Mouse (Mus musculus) embryonic fibroblast, embryonic 13.5 days (primary cell): ENCODE results near the gene Dennd1b. TPM values are rescaled to one million over a fixed set of nuclear protein-coding genes. Genes with fewer than 3 reads are reported as not detected.

ENCODE experiments used
- H3K27ac ChIP-seq: 2 replicates; pipeline ENCODE4 v1.5.1; 2012; ENCODE audit warnings: low read length, control low read depth, inconsistent platforms; ENCODE audit not compliant: insufficient read depth
- H3K4me1 ChIP-seq: 2 replicates; pipeline ENCODE4 v1.6.1; 2011; ENCODE audit warnings: low read length; ENCODE audit not compliant: control insufficient read depth, insufficient read depth
- H3K4me3 ChIP-seq: 2 replicates; pipeline ENCODE4 v1.5.1; 2011; ENCODE audit warnings: mild to moderate bottlenecking, control low read depth, low read length; ENCODE audit not compliant: insufficient read depth
- CTCF ChIP-seq: IDR thresholded peaks from 2 replicates; pipeline ENCODE4 v1.5.1; 2011; ENCODE audit warnings: mild to moderate bottlenecking, control low read depth, low read length, moderate library complexity, borderline replicate concordance; ENCODE audit not compliant: insufficient read depth
- POLR2A ChIP-seq: IDR thresholded peaks from 2 replicates; pipeline ENCODE4 v1.6.1; 2011; ENCODE audit warnings: low read depth, mild to moderate bottlenecking, control low read depth, low read length, moderate library complexity
- polyA plus RNA-seq: library from polyadenylated mRNA; stranded (reverse); fragments of >200 nt; gene quantifications from 2 replicates; pipeline ENCODE4 v1.2.4, GENCODE M21; 2011; ENCODE audit warnings: low read depth; ENCODE audit not compliant: missing spikeins, insufficient read length

Gene Dennd1b
- polyA plus RNA-seq = 9.7 and 12.3 TPM in 2 replicates

- peaks cover 10% of the 10 kb centered on the region for H3K4me1 ChIP-seq
- H3K27ac ChIP-seq = peak within 1 kb of the TSS; percentile 82
- peak within 1 kb of the TSS; percentile 75 for H3K4me3 ChIP-seq
- no peak for TF ChIP-seq CTCF
- TF ChIP-seq POLR2A = peak; percentile 7
These were observed at the start of gene Dennd1b for GRCm38 (mm10) chr1:138963161-138963867. Gene Dennd1b (plus strand): TSS chr1:138963435.

GRCm38 (mm10) chr1:138915596-138915995 lies 47.6 kb upstream of the Dennd1b start:
- H3K27ac ChIP-seq = no peak overlapping the region
- H3K4me1 ChIP-seq = no peaks in the 10 kb centered on the region
- TF ChIP-seq CTCF (no peak), POLR2A (no peak)
- H3K4me3 ChIP-seq = no peak overlapping the region

- H3K4me3 ChIP-seq = no peak overlapping the region
- no peak overlapping the region for H3K27ac ChIP-seq
- TF ChIP-seq CTCF (no peak), POLR2A (no peak)
- no peaks in the 10 kb centered on the region for H3K4me1 ChIP-seq
These were observed 43.6 kb upstream of the Dennd1b start for GRCm38 (mm10) chr1:138919601-138920000.

- no peaks in the 10 kb centered on the region for H3K4me1 ChIP-seq
- H3K27ac ChIP-seq = no peak overlapping the region
- H3K4me3 ChIP-seq = no peak overlapping the region
- TF ChIP-seq POLR2A = no peak
- TF ChIP-seq CTCF = no peak
These were observed 43.2 kb upstream of the Dennd1b start for GRCm38 (mm10) chr1:138920082-138920481.

GRCm38 (mm10) chr1:138920799-138921198 lies 42.4 kb upstream of the Dennd1b start:
- Histone ChIP-seq H3K27ac (no peak overlapping the region), H3K4me3 (no peak overlapping the region), H3K4me1 (no peaks in the 10 kb centered on the region)
- TF ChIP-seq POLR2A = no peak
- TF ChIP-seq CTCF = no peak

GRCm38 (mm10) chr1:138922886-138923285 lies 40.3 kb upstream of the Dennd1b start:
- H3K4me3 ChIP-seq = no peak overlapping the region
- H3K4me1 ChIP-seq = no peaks in the 10 kb centered on the region
- no peak overlapping the region for H3K27ac ChIP-seq
- TF ChIP-seq POLR2A (no peak), CTCF (no peak)

- no peak overlapping the region for H3K4me3 ChIP-seq
- H3K27ac ChIP-seq = no peak overlapping the region
- TF ChIP-seq CTCF (no peak), POLR2A (no peak)
- H3K4me1 ChIP-seq = peaks cover 8% of the 10 kb centered on the region
These were observed 39.0 kb upstream of the Dennd1b start for GRCm38 (mm10) chr1:138924282-138924681.

GRCm38 (mm10) chr1:138928671-138929483 lies 34.4 kb upstream of the Dennd1b start:
- Histone ChIP-seq H3K4me1 (peaks cover 23% of the 10 kb centered on the region), H3K27ac (peak overlapping the region; percentile 95), H3K4me3 (no peak overlapping the region)
- TF ChIP-seq CTCF = no peak
- no peak for TF ChIP-seq POLR2A

GRCm38 (mm10) chr1:138929985-138930384 lies 33.2 kb upstream of the Dennd1b start:
- Histone ChIP-seq H3K4me1 (peaks cover 23% of the 10 kb centered on the region), H3K27ac (peak overlapping the region; percentile 86), H3K4me3 (no peak overlapping the region)
- TF ChIP-seq CTCF (no peak), POLR2A (no peak)

GRCm38 (mm10) chr1:138930856-138931255 lies 32.4 kb upstream of the Dennd1b start:
- Histone ChIP-seq H3K4me1 (peaks cover 23% of the 10 kb centered on the region), H3K4me3 (no peak overlapping the region), H3K27ac (peak overlapping the region; percentile 86)
- no peak for TF ChIP-seq CTCF
- TF ChIP-seq POLR2A = no peak

GRCm38 (mm10) chr1:138936169-138936568 lies 27.1 kb upstream of the Dennd1b start:
- no peak overlapping the region for H3K4me3 ChIP-seq
- peak overlapping the region; percentile 47; the same call in 1 of the 2 replicates for H3K27ac ChIP-seq
- H3K4me1 ChIP-seq = peaks cover 2% of the 10 kb centered on the region; the same call in 1 of the 2 replicates
- TF ChIP-seq CTCF (no peak), POLR2A (no peak)
